Mouse (Mus musculus): Measurements from ENCODE around the gene Gse1.

The Gse1 gene

GRCm38 (mm10) chr8:120273430-120273829 lies 45.2 kb downstream of the Gse1 start:
- DNase-seq (ENCODE audit: low read depth), result no peak

DNA sequence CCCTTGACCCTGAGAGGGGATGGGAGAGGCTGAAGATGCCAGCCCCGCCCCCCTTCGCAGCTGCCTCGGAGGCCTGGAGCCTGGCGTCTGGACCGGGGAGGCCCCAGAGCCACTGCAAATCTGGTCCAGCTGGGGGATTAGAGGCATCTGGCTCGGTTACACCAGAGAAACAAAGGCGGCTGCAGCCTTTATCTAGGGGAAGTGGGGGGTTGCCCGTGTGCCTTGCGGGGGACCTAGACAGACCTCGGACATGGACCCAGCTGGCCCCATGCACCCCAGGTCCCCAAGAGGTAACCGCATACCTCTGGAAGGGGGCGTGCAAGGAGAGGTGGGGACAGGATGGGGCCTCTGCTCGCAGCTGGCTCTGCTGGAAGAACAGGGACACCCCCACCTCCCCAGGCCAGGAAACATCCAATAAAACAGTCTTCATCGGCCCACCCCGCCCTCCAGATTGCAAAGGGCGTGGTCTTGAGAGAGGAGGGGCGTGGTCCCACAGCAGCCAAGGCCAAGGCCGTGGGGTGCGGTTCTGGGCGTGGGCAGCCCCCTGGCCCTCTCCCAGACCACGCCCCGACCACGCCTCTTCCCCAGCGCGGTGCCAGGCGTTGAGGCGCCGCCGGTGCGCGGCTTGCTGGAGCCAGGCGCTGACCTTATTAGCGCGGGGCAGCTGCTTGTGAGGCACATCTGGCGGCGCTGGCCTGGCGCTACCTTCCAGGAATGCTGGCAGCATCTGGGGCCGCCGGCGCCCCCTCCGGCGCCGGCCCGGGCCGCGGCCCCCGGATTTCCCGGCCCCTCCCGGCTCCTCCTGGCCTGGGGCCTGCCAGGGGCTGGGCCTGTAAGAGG lies 48.0 kb downstream of the Gse1 start:
- DNase-seq (ENCODE audit: low read depth), result peak; percentile 91

GRCm38 (mm10) chr8:120276891-120277426 lies 48.7 kb downstream of the Gse1 start:
- DNase-seq (ENCODE audit: low read depth), result no peak

GRCm38 (mm10) chr8:120278009-120278408 lies 49.8 kb downstream of the Gse1 start:
- DNase-seq (ENCODE audit: low read depth), result no peak

DNA sequence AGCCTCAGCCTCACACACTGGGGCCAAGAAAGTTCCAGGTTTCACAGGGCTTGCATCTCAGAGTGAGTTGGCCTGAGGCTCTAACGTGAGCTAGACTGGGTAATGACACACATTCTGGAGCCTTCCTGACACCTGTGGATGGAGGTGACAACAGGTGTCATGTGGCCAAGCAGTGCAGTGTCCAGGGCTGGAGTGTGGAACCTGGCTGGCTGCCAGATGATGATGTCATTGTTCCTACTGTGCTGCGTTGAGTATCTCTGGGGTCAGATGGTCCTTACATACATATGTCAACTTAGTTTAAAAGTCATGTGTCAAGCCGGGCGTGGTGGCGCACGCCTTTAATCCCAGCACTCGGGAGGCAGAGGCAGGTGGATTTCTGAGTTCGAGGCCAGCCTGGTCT lies 51.2 kb downstream of the Gse1 start:
- no peak for DNase-seq (ENCODE audit: low read depth)

DNA sequence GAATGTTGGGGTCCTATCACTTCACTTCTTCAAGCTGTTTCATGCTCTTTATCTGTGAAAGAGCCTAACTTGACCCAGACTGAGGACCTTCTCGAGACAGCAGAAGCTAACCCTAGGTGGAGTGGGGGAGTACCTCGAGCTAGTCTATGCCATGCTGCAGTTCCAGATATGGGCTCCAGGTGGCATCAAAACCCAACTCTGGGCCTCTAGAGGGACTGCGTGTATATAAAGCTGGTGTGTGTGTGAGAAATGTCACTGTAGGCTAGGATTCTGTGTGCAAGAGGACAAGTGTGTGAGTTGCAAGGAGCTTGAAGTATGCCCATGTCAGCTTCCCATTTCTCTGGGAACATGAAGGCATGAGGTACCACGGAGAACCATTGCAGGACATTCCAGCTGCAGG lies 53.2 kb downstream of the Gse1 start:
- DNase-seq (ENCODE audit: low read depth), result peak; percentile 80

GRCm38 (mm10) chr8:120282465-120282864 lies 54.2 kb downstream of the Gse1 start:
- no peak for DNase-seq (ENCODE audit: low read depth)

GRCm38 (mm10) chr8:120284265-120284664 lies 56.0 kb downstream of the Gse1 start:
- no peak for DNase-seq (ENCODE audit: low read depth)

DNA sequence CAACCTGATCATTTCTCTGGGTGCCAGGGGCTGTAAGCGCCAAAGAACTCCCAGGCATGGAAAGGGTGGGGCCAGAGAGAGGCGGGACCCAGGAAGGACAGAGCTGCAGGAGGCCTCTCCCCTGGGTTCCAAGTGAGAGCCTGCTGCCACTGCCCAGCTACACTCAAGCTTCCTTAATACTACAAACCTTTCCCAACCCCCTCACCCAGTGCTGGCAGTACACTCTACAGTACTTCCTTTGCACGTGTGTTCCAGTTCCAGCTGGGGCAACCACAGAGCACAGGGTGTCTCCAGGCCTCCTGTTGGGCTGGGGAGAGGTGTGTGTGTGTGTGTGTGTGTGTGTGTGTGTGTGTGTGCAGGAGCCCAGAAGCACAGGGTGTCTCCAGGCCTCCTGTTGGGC lies 56.8 kb downstream of the Gse1 start:
- no peak for DNase-seq (ENCODE audit: low read depth)

DNA sequence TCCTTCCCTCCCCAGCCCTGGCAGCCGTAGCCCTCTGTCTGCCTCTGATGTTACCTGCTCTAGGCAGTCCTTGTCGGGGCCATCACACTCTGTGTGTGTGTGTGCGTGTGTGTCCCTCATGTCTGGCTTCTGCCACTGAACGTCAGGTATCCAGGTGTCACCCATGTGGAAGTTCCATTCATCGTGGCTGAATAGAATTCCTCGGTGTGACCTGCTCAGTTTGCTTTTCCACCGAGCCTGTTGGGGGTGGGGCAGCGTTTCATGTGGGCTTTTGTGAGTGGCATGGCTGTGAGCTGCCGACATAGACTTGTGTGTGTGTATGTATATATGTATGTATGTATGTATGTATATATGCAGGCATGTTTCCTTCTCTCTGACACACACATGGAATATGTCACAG lies 57.6 kb downstream of the Gse1 start:
- DNase-seq (ENCODE audit: low read depth), result no peak

GRCm38 (mm10) chr8:120288122-120288908 lies 60.1 kb downstream of the Gse1 start:
- DNase-seq (ENCODE audit: low read depth), result peak; percentile 70

DNA sequence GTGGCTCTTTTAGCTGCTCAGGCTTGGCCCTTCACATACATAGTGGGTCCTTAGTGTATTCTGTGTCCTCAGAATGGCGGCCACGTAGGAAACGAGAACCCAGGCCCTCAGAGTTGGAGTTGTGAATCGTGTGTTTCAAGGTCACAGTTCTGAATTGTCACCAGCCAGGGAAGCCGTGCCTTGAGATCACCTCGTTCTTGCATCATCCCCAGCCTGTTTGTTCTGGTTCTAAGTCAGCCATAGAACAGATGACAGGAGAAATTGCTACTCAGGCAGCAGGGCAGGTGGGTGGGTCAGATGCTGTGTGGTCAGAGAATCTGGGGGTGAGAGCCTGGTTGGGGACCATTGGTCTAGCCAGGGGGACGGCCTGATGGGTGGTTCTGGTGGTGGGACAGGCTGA lies 60.9 kb downstream of the Gse1 start:
- no peak for DNase-seq (ENCODE audit: low read depth)

- DNase-seq (ENCODE audit: low read depth), result no peak
Measured at GRCm38 (mm10) chr8:120289698-120290181, 61.5 kb downstream of the Gse1 start.

DNA sequence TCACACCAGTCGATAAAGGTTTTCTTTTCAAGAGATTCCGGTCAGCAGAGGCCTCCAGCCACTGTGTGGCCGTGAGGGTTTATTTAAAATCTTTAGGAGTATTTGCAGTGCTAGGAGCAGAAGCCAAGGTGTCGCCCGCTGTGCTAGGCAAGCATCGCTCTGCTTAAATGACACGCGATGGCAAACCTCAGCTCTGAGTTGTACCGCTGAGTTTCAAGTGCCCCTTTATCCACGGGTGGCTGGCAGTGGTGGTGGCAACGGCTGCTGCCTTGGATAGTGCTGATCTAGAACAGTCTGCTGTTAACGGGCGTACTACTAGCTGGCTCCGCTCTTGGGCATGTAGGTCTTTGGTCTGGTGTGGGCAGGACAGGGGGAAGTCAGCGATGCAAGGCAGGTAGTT lies 62.4 kb downstream of the Gse1 start:
- DNase-seq (ENCODE audit: low read depth), result no peak

DNA sequence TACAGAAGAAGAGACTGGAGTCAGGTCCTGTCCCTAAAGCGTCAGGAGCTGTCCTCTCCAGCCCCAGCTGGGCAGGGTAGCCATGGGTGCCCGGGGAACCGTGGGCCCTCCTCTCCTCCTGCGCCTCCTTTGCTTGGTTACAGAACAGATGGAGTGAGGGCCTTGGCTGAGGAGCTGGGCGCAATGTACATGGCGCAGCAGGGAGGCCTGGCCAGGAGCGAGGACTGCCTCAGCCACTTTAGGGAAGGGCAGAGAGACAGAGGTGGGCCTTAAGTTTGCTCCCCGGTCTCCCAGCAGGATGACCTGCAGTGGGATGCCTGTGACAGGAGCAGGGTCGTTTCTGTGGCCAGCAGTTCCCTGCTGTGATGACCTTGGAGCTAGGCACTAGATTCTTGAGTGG lies 63.4 kb downstream of the Gse1 start:
- no peak for DNase-seq (ENCODE audit: low read depth)

GRCm38 (mm10) chr8:120292316-120293107 lies 64.3 kb downstream of the Gse1 start:
- no peak for DNase-seq (ENCODE audit: low read depth)

DNA sequence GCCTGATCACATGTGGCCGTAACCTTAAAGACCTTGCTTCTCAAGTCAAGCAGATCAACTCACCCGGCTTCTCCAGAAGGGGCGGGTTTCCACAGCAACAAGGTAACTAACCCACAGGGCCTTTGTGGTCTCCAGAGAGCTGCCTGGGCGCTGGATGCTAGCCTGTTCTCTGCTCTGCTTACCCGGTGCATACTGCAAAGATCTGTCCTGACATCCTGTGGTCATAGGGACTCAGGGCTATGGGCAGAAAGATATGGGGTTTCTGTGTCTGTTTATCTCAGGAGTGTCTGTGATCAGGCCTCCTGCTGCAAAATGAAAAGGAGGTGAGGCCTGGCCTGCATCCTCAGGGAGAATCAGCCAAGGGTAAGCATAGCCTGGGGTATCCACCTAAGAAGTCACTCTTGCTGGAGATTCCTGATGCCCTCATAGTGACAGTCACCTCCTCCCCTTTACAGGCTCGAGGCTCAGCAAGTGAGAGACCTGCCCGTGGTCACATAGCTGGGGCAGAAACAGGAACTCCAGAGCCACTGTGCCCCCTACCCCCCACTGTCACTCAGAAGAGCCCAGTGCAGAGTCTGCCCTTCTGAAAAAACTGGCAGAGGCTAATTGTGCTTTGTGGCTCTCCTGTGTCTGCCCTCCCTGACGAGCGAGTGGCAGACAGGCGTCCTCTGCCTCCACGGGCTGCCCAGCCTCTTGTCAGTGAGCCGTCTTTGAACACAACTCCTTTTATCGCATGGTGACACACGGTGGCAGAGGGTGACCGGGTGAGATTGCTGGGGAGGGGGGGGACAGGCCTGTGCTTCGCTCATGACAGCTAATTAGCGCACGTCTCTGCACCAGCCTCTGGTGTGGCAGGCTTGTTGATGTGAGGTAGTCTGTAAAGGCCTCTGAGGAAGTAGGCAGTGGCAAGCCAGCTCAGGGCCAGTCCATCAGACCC lies 65.4 kb downstream of the Gse1 start:
- DNase-seq (ENCODE audit: low read depth), result no peak

DNA sequence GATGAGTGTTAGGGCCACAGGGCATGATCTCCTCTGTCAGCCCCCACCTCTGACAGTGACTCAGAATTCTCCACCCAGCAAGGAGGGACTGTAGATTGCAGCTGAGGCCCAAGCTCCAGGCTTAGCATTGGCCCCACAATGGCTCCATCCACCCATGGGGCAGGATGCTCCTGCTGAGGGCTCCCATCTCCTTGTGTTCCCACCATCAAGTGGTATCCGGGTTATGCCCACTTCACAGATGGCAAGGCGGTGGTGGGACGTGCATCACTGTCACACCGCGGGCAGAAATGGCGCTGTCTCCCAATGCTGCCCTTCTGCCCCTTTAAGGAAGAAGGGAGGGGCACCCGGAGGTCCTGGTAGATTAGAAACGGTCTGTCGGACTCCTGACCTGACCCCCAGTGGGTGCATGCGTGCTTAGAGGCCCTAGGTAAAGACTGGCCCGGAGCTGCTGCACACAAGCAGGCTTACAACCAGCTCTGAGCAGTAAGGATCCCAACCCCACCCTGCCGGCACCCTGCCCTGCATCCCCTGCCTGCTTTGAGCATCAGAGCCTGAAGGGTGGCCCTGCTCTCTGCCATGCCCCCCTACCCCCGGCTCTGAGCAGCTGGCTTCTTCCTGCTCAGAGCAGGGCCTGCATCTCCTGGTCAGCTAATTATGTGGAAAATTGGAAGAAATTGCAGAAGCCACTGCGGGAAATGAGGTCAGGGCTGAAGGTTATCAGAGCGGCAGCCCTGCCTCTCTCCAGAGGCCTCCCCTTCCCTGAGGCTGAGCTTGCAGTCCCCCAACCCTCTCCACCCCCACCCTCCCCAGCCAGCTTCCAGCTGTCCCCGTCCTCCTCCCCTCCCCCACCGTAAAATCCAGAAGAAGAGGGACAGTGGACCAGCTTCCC lies 67.0 kb downstream of the Gse1 start:
- no peak for DNase-seq (ENCODE audit: low read depth)

GRCm38 (mm10) chr8:120297000-120297399 lies 68.7 kb downstream of the Gse1 start:
- no peak for DNase-seq (ENCODE audit: low read depth)

Data from c-Kit-positive CD71-negative TER-119-negative erythroid progenitor cells, embryonic 14.5 days (primary cell).